Mouse (Mus musculus): ENCODE data around the gene Cstf1. TPM values are rescaled to one million over a fixed set of nuclear protein-coding genes. Genes with fewer than 3 reads are reported as not detected.

Cstf1 gene
- total and polyA plus RNA-seq, 2 experiments = 10.9 to 30.8 TPM

DNA sequence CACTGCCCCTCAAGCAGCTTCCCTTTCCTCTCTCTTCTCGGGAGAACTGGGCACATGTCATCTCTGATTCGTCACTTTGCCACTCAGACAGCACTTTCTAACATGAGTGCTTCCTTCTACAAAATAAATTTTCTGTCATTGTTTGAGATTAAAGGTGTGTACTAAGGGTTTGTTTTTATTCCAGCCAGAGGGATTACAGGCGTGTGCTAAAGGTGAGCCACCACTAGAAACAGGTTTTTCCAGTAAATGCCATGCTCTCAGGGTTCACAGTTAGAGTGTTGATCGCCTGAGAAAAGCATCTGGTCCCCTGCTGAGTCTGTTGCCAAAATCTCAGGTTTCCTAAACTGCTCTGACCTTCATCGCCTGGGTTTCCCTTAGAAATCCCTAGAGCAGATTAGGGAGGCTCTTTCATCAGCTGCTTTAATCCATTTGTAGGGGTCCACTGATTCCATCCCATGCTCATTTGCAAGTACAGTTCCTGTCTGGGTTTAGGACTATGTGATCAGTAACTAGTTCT is 6.6 kb downstream of the Cstf1 start:
- TF ChIP-seq CTCF (IDR thresholded peaks at IDR 0.05; ENCODE audit: low read depth, low read length) (no peak), POLR2A (IDR thresholded peaks at IDR 0.05; ENCODE audit: extremely low read depth, insufficient read depth, low read length) (no peak)
- no peaks in the 10 kb centered on the region for H3K4me1 ChIP-seq (ENCODE audit: control insufficient read depth, insufficient read depth, low read length)
- no peak overlapping the region for H3K4me3 ChIP-seq (ENCODE audit: insufficient read depth, low read depth, low read length)
- H3K9ac ChIP-seq (ENCODE audit: low read depth, low read length) = no peak overlapping the region
- DNase-seq (ENCODE audit: extremely low read depth, low read depth, low spot score) = no peak
- no peaks in the 10 kb centered on the region for H3K79me2 ChIP-seq (ENCODE audit: control insufficient read depth, insufficient read depth, low read length)
- no peak overlapping the region for H3K27ac ChIP-seq (replicated peaks; ENCODE audit: insufficient read depth, low read depth, low read length)
- 84% methylated on average over 5 of the region's 5 CpGs for WGBS
- H3K36me3 ChIP-seq (ENCODE audit: control insufficient read depth, insufficient read depth, low read length) = peaks cover 43% of the 10 kb centered on the region
- no peaks in the 10 kb centered on the region for H3K27me3 ChIP-seq (ENCODE audit: control insufficient read depth, insufficient read depth, low read length)

- H3K36me3 ChIP-seq (ENCODE audit: control insufficient read depth, insufficient read depth, low read length) = peaks cover 43% of the 10 kb centered on the region
- WGBS = 74% methylated on average over 7 of the region's 7 CpGs
- DNase-seq (ENCODE audit: extremely low read depth, low read depth, low spot score) = peak; percentile 14
Observed at GRCm38 (mm10) chr2:172378332-172378731, 7.9 kb downstream of the Cstf1 start.

DNA sequence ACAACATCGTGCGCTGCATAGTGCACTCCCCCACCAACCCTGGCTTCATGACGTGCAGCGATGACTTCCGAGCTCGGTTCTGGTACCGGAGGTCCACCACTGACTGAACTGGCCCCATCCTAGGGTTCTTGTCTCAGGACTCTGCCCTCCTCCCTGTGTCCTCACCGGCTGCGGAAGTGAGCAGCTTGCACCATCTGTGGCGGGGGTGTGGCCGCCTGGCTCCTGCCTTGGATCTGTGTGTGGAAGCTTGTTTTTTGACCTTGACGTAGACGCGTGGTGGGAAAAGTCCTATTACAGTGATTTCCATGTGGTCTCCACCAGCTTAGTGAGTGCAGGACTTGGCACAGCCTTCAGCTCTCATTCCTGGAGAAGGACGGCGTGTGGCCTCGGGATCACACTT is 10.0 kb downstream of the Cstf1 start:
- no peaks in the 10 kb centered on the region for H3K79me2 ChIP-seq (ENCODE audit: control insufficient read depth, insufficient read depth, low read length)
- no peaks in the 10 kb centered on the region for H3K27me3 ChIP-seq (ENCODE audit: control insufficient read depth, insufficient read depth, low read length)
- no peak overlapping the region for H3K4me3 ChIP-seq (ENCODE audit: insufficient read depth, low read depth, low read length)
- no peak overlapping the region for H3K9ac ChIP-seq (ENCODE audit: low read depth, low read length)
- no peak overlapping the region for H3K27ac ChIP-seq (replicated peaks; ENCODE audit: insufficient read depth, low read depth, low read length)
- peaks cover 41% of the 10 kb centered on the region for H3K36me3 ChIP-seq (ENCODE audit: control insufficient read depth, insufficient read depth, low read length)
- H3K4me1 ChIP-seq (ENCODE audit: control insufficient read depth, insufficient read depth, low read length) = no peaks in the 10 kb centered on the region
- TF ChIP-seq POLR2A (IDR thresholded peaks at IDR 0.05; ENCODE audit: extremely low read depth, insufficient read depth, low read length) (no peak), CTCF (IDR thresholded peaks at IDR 0.05; ENCODE audit: low read depth, low read length) (no peak)
- DNase-seq (ENCODE audit: extremely low read depth, low read depth, low spot score) = no peak
- 91% methylated on average over 17 of the region's 17 CpGs for WGBS

More at GRCm38 (mm10) chr2:172378332-172378731, 7.9 kb downstream of the Cstf1 start:
- H3K4me3 ChIP-seq (ENCODE audit: insufficient read depth, low read depth, low read length) = no peak overlapping the region
- H3K27me3 ChIP-seq (ENCODE audit: control insufficient read depth, insufficient read depth, low read length) = no peaks in the 10 kb centered on the region
- no peak overlapping the region for H3K27ac ChIP-seq (replicated peaks; ENCODE audit: insufficient read depth, low read depth, low read length)
- TF ChIP-seq POLR2A (IDR thresholded peaks at IDR 0.05; ENCODE audit: extremely low read depth, insufficient read depth, low read length) (no peak), CTCF (IDR thresholded peaks at IDR 0.05; ENCODE audit: low read depth, low read length) (peak; percentile 80)
- H3K4me1 ChIP-seq (ENCODE audit: control insufficient read depth, insufficient read depth, low read length) = no peaks in the 10 kb centered on the region
- H3K9ac ChIP-seq (ENCODE audit: low read depth, low read length) = no peak overlapping the region
- no peaks in the 10 kb centered on the region for H3K79me2 ChIP-seq (ENCODE audit: control insufficient read depth, insufficient read depth, low read length)

- no peak overlapping the region for H3K27ac ChIP-seq (replicated peaks; ENCODE audit: insufficient read depth, low read depth, low read length)
- H3K4me3 ChIP-seq (ENCODE audit: insufficient read depth, low read depth, low read length) = no peak overlapping the region
- H3K27me3 ChIP-seq (ENCODE audit: control insufficient read depth, insufficient read depth, low read length) = no peaks in the 10 kb centered on the region
- whole genome bisulfite sequencing = 95% methylated on average over 11 of the region's 11 CpGs
- no peaks in the 10 kb centered on the region for H3K4me1 ChIP-seq (ENCODE audit: control insufficient read depth, insufficient read depth, low read length)
- H3K79me2 ChIP-seq (ENCODE audit: control insufficient read depth, insufficient read depth, low read length) = no peaks in the 10 kb centered on the region
- no peak for DNase-seq (ENCODE audit: extremely low read depth, low read depth, low spot score)
- no peak for TF ChIP-seq POLR2A (IDR thresholded peaks at IDR 0.05; ENCODE audit: extremely low read depth, insufficient read depth, low read length)
- no peak for TF ChIP-seq CTCF (IDR thresholded peaks at IDR 0.05; ENCODE audit: low read depth, low read length)
- peaks cover 33% of the 10 kb centered on the region for H3K36me3 ChIP-seq (ENCODE audit: control insufficient read depth, insufficient read depth, low read length)
- no peak overlapping the region for H3K9ac ChIP-seq (ENCODE audit: low read depth, low read length)
Observed at GRCm38 (mm10) chr2:172381341-172381740, 10.9 kb downstream of the Cstf1 start.

DNA sequence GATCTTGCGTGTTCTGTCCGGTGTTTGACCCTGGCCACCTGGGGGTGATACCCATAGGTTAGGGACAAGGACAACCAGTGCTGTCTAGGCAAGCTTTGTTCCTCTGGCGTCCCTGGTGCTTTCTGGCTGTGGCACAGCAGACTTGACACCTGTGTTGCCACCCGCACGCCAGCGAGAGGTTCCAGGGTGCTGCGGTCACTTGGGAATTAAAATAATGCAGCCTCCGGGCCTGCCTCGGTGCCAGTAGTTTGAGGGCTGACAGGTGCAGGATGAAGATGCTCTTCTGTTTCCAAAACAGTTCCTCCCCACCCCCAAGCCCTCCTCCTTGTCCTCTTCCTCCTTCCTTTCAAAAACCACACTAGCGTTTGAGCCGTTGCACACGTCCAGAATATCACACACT is 11.4 kb downstream of the Cstf1 start:
- Histone ChIP-seq H3K79me2 (ENCODE audit: control insufficient read depth, insufficient read depth, low read length) (no peaks in the 10 kb centered on the region), H3K4me1 (ENCODE audit: control insufficient read depth, insufficient read depth, low read length) (no peaks in the 10 kb centered on the region), H3K9ac (ENCODE audit: low read depth, low read length) (no peak overlapping the region), H3K27ac (replicated peaks; ENCODE audit: insufficient read depth, low read depth, low read length) (no peak overlapping the region), H3K4me3 (ENCODE audit: insufficient read depth, low read depth, low read length) (no peak overlapping the region), H3K27me3 (ENCODE audit: control insufficient read depth, insufficient read depth, low read length) (no peaks in the 10 kb centered on the region), H3K36me3 (ENCODE audit: control insufficient read depth, insufficient read depth, low read length) (peaks cover 31% of the 10 kb centered on the region)
- 90% methylated on average over 12 of the region's 12 CpGs for WGBS
- DNase-seq (ENCODE audit: extremely low read depth, low read depth, low spot score) = no peak
- TF ChIP-seq CTCF (IDR thresholded peaks at IDR 0.05; ENCODE audit: low read depth, low read length) (no peak), POLR2A (IDR thresholded peaks at IDR 0.05; ENCODE audit: extremely low read depth, insufficient read depth, low read length) (no peak)

DNA sequence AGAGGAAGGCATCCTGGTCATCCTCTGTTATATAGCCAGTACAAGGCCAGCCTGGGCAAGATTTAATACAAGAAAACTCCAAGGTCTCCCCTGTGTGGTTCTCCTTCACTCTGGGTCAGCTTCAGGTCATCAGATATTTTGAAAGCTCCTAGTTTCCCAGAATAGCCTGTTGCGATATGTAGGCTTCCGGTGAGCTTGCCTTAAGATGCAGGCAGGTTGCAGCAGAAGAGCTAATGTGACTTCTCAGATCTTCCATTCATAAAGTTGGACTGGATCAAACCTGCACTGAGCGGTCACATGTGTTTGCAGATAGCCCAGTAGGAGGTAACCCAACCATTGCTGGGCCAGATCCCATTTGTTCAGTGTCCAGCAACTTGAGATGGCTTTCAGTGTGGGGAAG is 14.2 kb downstream of the Cstf1 start:
- H3K4me1 ChIP-seq (ENCODE audit: control insufficient read depth, insufficient read depth, low read length) = no peaks in the 10 kb centered on the region
- TF ChIP-seq POLR2A (IDR thresholded peaks at IDR 0.05; ENCODE audit: extremely low read depth, insufficient read depth, low read length) (no peak), CTCF (IDR thresholded peaks at IDR 0.05; ENCODE audit: low read depth, low read length) (no peak)
- H3K9ac ChIP-seq (ENCODE audit: low read depth, low read length) = no peak overlapping the region
- H3K79me2 ChIP-seq (ENCODE audit: control insufficient read depth, insufficient read depth, low read length) = no peaks in the 10 kb centered on the region
- 83% methylated on average over 3 of the region's 3 CpGs for WGBS
- H3K27me3 ChIP-seq (ENCODE audit: control insufficient read depth, insufficient read depth, low read length) = no peaks in the 10 kb centered on the region
- no peak for DNase-seq (ENCODE audit: extremely low read depth, low read depth, low spot score)
- H3K36me3 ChIP-seq (ENCODE audit: control insufficient read depth, insufficient read depth, low read length) = peaks cover 12% of the 10 kb centered on the region; the same call in 1 of the 2 replicates
- no peak overlapping the region for H3K27ac ChIP-seq (replicated peaks; ENCODE audit: insufficient read depth, low read depth, low read length)
- no peak overlapping the region for H3K4me3 ChIP-seq (ENCODE audit: insufficient read depth, low read depth, low read length)

Data from liver, adult 2 months (tissue).